Mouse (Mus musculus) ovary, adult 18-20 months (tissue): ENCODE results near the gene Maml2.

Experiments used
- DNase-seq: peaks from one replicate; pipeline ENCODE4 v3.0.0; 2022; ENCODE audit warnings: low spot score, mixed read lengths

Gene Maml2

DNA sequence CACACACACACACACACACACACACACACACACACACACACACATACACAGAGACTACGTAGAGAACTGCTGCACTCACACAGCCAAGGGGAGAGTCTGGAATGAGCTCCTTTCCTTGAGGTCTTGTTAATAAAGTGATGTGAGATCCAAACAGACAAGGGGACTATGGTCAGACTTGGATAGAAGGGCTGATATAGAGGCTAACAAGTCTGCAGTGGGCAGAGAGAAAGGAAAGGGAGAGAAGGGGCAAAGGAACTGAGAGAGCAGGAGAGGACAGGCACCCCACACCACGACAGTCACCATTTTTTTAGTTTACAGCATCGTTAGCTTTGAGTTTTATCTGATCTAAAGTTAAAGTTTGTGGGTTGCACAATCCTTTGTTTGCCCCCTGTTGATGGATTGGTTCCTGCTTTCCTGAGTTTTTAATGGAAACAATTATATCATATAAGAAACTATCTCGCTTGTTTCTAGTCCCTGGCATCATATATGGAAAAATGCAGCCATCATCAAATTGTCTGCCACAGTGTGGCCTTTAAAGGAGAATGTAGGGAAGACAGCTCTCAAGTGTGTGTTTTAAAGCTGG is 149.0 kb downstream of the Maml2 start, which contains the start of gene Gm17571:
Gm17571 (minus strand) TSS at position 51 of the 583 bp plus-strand sequence.
- DNase-seq, result no peak

DNA sequence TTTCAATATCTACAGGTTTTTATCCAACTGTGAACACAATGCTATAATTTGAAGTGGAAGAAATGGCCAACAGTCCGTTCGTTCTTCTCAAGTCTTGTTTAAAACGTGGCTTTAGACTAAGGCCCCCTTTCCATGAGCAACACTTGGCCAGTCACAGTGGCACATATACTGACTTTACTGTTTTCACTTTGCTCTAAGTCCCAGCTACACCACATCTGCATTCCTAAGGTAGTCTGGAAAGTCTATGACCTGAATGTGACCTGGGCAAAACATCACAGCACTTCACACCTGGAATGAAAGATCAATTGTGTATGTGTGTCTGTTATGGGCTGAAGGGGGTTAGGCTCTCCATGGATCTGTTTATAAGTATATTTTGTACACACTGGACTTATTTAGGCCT is 151.0 kb downstream of the Maml2 start:
- no peak for DNase-seq

DNA sequence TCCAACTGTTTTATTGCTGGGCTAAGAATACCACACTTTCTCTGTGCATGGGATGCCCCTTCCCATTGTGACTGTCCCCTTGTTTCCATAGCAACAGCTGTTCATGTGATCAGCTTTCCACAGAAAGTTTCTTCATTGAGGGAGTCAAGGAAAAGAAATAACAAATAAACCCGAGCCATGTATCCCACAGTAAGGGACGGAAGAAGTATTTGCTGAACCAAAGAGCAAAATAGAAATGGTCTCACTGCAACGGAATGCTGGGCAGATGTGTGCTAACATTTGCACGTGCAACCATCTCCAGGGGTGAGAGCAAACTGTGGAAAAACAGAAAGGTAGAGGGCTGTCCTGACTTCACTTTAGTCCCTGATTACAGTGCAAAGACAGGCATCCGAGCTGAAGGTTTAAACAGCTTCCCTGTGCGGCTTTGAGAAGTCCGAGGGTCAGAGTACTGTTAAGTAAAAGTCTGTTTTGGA is 156.9 kb downstream of the Maml2 start:
- DNase-seq, result no peak

DNA sequence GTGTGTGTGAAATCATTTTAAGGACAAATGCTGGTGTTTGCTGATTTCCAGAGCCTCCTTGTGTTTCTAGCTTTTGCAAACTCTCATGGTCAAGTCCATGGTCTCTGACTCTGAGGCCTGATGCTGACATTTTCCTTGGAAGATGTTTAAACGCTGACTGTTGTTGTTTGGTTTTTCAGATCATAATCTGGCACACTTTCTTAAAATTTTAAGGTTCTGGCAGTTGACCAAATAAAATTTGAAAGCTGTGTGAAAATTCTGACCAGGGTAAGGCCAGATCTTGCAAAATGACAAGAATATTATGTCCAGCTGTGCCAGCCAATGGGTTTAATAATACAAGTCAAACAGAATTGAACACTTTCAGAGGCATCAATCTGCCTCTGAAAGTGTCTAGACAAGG is 157.5 kb downstream of the Maml2 start:
- no peak for DNase-seq

DNA sequence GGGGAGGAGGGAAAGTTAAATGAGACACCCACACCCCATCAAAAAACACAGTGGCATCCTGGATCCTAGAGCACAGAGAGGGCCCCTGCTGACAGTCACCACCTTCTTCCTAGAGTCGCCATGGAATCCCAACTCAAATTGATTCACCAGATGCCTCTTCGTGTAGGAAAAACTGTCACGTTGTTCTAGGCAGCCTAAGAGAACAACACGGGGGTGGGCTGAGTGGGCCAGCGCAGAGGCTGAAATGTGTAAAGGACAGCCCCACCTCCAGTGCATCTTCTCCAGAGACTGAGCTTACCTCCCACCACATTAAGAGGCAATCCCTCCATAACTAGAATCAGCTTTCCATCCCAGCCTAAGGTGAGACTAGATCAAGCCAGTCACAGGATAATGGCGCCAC is 160.0 kb downstream of the Maml2 start:
- DNase-seq, result no peak

DNA sequence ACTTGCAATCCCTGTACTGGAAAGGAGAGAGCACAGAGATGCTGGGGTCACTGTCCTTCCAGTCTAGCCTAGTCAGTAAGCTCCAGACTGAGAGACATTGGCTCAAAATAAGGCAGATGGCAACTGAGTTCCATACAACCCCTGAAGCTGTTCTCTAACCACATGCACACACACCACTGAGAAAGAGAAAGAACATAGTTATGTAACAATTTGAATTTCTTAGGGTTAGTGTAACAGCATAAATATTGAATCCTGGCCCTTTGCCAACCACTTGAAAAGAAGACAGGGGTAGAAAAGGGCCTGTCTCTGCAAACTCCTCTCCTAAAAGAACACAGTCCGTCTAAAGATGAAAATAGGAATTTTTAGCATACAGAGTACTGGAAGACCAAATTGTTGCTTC is 161.6 kb downstream of the Maml2 start:
- no peak for DNase-seq

DNA sequence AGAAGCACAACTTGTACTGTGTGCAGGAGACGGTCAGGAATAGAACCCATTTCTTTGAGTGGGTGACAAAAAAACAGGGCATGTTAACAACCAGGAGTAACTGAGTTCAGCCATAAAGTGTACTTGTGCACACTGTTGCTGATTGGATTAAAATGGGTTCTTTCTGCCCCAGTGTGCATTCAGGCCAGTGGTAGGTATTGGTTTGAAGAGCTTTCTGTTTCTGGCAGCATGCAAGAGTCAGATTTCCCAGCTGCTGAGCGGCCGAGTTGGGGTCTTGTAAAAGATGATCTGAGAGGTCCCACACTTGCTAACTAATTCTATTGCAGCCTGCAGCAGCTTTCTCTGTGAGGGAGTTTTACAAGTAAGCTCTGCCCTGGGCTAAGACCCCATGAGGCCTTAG is 162.3 kb downstream of the Maml2 start:
- no peak for DNase-seq

DNA sequence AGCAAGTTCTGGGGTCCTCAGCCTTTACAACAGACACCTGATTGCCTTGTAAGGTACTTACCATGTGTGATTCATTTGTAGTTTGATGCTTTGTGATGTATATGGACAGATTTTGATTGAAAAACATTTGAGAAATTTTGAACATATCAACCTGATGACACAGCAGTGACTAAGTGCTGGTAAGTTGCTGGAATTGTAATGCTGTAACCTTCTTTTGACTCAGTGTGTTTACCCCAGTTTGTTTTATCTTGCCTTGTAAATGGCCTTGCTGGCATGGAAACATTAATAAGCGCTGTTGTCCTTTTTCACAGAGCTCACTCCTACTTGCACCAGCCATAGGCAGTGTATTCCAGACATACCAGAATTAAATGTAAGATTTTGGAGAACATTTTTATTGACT is 163.2 kb downstream of the Maml2 start:
- DNase-seq, result no peak

DNA sequence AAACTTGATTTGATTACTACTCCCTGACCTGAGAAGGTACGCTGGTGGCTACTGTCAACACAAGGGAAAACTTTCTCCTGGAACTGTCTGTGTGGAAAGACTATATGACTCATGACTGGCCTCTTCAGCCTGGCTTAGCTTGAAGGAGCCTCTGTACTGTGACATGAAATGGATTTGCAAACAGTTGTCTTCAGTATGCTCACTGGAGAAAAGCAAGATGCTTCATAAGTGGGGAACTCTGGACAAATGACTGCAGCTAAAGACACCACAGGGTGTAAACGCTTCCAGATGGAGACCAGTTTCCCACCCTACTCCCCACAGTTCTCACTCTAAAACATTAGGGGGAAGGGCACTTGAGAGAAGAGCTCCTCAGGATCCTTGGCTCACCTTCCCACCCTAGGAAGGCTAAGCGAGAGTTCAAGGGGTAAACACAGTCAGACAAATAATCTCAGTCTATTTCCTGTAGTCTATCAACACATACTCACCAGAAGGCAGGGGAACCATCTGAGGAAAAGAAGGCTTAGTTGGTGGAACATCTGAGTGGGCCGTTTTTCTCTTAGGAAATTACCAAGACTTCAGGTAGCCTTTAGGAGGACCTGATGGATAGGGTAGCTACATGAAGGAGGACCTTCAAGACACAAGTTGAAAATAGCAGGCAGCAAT is 167.7 kb downstream of the Maml2 start:
- no peak for DNase-seq

DNA sequence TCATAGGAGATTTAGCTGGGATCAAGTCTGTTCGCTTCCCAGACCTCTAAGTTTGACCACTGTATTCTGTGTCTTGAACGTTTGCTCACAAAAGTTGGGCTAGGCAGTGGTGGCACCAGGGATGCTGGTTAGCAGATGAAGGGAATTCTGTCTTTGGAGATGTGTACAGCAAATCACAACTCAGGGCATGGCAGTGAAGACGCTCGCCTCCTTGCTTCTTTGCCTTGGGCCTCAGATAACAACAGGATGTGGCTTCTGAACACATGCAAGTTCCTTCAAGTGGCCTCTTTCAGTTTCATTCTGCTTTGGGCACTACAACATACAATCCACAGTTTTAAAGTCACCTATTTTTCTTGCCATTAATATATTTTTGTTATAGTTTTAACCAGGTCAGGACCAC is 168.6 kb downstream of the Maml2 start:
- DNase-seq, result no peak

DNA sequence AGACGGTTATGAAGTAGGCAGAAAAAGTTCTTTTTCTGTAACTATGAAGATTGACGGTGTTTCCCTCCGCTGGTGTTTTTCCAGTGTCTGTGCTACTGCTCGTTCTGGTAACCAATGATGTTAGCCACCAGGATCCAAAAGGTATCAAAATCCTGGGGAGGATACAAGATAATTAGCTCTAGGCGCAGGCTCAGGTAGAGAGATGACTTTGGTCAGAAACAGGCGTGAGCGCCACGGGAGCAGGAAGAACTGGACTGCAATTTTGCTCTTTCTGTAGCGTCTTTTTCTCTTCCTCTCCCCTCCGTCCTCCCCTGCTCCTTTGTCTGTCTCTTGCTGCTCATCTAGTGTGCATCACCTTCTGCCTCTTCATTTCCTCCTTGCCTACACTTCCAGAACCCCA is 169.1 kb downstream of the Maml2 start:
- DNase-seq, result no peak

DNA sequence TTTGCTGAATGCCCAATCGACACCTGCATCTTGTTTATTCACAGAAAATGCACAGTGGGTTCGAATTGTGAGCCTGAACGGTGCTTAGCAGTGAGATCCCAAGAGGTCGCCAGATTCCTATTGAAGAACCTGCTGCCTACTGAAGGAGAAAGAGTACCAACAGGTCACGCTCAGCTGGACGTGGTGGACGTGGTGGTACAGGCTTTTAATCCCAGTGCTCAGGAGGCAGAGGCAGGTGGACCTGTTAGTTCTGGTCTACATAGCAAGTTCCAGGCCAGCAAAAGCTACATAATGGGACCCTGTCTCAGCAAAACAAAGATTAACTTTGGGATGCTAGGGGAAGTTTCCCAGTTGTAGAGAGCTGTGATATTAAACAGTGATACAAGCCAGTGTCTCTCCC is 170.0 kb downstream of the Maml2 start:
- no peak for DNase-seq

DNA sequence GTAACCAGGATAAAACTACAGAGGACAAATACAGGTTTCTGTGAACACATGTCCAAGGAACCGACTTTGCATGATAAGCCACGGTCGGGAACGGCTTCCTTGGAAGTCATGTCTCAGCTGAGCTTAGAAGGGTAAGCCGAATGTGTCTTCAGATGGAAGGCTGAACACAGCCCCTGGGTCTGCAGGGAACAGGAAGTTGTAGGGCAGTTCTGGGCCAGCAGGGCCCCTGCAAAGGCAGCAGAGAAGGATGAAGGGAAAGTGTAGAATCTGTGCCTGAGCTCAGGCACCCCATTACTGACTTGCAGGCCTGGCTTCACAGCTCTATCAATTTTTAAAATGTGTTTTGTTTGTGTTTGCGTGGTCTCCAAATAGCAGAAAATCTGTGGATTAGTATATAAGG is 171.0 kb downstream of the Maml2 start:
- no peak for DNase-seq

DNA sequence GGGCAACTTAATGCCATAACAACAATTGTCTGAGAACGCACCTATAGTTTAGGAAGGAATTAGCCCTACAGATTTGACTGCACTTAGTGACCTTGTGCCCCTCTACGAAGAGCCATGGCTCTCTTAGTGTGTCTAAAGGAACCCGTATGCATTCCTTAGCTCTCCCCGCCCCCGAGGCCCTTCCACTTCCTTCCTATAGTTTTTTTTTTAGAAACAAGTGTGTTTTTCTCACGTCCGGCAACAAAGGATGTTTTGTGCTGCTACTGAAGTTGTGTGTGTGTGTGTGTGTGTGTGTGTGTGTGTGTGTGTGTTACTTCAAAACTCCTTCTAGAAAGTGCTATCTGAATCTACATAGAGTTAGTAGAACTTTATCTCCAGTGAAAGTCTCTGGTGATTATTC is 172.3 kb downstream of the Maml2 start:
- no peak for DNase-seq

DNA sequence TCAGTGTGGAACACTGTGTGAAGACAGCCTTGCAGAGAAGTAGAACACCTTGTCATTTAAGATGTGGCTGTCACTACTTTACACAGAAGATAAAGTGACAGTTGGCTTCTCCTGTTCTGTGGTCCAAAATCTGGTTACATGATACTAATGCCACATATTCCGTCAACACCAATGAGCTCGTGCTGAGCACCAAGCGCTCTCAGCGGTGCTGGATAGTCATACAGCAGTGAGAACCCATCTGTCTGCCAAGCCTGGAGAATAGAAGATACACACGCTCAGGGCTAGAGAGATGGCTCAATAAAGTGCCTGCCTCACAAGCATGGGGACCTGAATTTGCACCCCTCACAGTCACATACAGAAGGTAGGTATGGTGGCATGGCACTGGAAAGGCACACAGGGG is 177.2 kb downstream of the Maml2 start:
- no peak for DNase-seq

DNA sequence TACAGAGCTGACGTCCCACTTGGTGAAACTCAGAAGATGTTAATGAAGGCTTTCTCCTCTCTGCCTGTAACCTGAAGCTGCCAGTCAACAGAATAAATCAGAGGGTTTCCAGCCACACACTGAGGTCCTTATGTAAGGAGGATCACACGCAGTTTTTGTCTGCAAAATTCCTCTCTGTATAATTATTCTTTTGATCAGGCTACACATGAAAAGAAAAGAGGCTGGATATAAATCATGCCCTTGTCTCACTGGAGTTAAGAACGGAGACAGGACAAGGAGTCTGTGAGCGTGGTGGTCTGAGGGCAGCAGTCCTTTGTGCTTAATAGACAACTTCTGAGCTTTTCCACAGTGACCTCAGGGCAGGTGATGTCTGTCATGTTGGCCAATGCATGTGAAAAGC is 181.5 kb downstream of the Maml2 start:
- no peak for DNase-seq

DNA sequence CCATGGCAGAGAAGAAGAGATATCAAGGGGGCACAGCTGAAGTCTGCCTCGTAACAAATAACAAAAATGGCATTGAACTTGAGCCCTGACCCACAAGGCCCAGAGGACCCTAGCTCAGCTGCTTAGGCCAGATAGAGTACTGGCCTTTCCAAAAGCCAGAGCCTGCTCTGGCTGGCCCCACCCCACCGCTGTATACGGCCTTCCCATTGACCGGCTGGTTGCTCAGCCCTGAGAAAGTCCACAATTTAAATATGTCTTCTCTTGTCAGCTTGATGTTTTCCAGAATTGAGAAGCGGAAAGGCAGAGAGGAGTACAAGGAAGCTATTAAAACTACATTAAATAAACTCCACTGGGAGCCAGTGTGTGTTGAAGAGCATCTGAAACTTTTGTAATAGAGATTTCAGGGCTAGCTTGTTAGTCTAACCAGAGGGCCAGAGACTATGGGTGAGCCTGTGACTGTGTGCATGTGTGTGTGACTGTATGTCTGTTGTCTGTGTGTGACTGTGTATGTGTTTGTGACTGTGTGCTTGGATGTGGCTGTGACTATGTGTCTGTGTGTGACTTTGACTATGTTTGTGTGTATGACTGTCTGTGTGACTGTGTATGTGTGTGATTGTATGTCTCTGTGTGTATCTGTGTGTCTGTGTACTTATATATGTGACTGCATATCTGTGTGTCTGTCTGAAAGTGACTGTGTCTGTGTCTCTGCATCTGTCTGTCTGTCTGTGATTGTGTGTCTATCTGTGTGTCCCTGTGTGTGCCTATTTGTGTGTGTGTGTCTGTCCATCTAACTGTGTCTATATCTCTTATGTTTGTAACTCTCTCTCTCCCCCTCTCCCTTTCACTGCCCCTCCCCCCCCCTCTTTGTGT is 185.7 kb downstream of the Maml2 start:
- DNase-seq, result no peak

DNA sequence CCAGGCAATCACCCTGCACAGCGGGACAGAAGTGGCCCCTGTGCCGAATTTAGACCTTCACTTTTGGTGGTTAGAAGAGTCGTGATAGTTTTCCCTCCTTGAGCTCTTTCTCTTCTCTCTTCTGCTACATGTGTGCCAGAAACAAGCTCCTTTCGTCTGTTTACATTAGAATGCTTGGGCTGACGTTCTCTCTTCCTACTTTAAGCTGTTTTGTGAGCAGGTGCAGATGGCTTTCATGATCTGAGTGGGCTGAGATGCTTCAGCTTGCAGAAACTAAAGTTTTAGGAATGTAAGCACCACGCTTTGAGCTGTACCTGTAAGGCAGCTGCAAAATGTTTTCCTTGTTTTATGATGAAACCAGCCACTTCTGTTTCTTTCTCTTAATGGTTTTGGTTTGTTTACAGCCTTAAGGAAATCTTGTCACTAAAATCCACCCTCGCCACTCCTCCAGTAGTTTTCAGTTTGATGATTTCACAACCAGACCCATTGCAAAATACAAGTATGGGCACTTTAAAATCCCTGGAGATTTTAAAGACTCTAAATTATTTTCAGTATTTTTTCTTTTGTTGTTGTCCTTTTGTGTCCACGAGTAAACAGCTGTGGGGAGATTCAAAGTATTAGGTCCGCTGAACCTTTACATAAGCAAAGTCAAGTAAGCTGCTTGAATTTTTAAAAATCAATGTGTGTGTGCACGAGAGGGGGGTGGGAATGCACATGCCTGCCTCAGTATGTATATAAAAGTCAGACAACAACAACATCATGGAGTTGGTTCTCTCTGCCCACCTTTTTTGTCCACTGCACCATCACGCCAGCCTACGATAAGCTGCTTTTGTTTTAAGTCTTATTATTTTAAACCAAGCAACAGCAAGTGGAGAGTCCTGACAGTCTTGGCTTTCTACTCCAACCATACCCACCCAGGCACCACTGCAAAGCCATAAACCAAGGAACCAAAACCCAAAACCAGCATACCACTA is 186.8 kb downstream of the Maml2 start:
- no peak for DNase-seq

DNA sequence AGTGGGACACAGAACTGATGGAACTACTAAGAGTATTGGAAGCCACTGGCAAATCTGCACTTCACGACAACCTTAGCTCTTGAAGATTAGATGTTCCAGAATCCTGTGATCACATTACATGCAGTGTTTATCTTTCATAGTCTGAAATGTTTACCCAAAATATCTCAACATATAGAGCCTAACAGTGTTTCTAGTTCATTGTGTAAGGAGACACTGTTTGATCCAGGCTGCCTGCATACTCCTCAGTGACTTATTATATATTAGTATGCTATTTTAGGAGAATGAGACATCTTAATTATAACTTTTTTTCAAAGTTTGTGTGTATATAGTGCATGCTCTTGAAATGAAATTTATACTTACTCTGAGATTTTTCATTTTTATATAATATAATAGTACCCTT is 188.2 kb downstream of the Maml2 start:
- no peak for DNase-seq

DNA sequence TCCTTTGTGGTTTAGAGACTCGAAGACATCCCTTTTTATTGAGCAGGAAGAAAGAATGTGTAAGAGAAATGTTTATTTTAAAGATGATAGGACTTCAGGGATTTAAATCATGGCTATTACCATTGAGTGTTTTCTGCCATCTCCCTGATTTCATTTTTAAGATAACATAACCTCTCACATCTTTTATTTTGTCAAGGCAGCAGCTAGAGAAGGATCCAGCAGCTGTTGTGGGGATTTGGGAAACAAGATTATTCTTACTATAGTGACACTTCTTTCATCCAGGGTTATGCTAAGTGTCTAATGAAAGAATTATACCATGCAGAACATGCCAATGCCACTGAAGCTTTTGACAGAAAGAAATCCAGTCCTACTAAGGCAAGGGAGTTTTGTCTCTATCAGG is 193.3 kb downstream of the Maml2 start:
- no peak for DNase-seq

DNA sequence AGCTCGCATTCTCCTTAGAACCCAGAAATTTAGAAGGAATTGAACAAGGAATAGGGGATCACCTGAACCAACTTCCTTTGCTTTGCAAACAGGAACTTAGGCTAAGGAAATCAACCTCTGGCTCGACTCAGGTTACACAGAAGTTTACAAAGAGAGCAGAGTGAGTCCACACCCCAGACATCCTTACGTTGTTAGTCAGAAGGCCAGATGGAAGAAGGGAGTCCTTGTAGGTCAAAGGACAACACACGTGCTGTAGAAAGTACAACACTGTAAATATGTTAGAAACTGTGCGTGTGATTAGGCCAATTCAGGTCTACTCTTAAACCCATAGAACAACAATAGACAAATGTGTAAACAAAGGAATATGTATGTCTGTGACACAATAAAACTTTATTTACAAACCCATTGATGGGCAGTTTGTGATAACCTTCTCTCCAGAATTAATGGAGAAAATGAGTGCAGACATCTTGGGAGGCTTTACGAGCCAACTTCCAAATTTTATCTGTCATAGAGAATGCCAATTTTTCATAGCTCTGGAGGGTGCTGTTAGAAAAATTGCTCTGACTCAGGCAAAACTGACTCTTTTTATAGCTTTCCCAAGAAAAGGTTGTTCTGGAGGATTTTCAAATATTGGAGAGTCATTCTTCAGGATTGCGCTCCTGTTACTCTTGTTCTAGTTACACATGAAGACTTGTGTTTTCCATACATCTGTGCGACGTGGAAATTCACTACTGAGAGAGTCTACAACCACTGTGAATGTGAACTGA is 194.3 kb downstream of the Maml2 start:
- DNase-seq, result no peak
